Mouse (Mus musculus) yolk sac, embryonic 10.5 days (tissue): ENCODE measurements around the gene Fam166a.
A peak's percentile ranks its signal among the peaks of the same experiment; 100 is the strongest.
"Not testable (repeated sequence)": the region's sequence is repeated elsewhere in the genome, so short reads cannot be mapped to it uniquely, and the experiment has no call there.

Experiments used
- DNase-seq: peaks from one replicate; pipeline ENCODE4 v3.0.0-alpha.2; 2017; ENCODE audit warnings: low spot score

Gene Fam166a

GRCm38 (mm10) chr2:25242101-25242506 is 23.6 kb downstream of the Fam166a start, which contains the start of the genes Rnf208 and Cysrt1:
Gene Rnf208, plus strand, starts transcription at chr2:25242255.
Gene Cysrt1, minus strand, starts transcription at chr2:25242452.
- no peak for DNase-seq

DNA sequence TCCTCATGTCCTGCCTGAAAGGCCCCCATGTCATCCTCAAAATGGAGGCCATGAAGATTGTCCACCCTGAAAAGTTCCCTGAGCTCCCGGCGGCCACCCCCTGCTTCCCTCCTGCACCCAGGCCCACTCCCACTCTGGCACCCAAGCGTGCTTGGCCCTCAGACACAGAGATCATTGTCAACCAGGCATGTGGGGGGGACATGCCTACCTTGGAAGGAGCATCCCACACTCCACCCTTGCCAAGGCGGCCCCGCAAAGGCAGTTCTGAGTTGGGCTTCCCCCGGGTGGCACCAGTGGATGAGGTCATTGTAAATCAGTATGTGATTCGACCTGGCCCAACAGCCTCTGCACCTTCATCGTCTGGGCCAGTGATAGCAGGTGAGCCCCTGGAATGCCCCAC is 24.8 kb downstream of the Fam166a start:
- DNase-seq = no peak

DNA sequence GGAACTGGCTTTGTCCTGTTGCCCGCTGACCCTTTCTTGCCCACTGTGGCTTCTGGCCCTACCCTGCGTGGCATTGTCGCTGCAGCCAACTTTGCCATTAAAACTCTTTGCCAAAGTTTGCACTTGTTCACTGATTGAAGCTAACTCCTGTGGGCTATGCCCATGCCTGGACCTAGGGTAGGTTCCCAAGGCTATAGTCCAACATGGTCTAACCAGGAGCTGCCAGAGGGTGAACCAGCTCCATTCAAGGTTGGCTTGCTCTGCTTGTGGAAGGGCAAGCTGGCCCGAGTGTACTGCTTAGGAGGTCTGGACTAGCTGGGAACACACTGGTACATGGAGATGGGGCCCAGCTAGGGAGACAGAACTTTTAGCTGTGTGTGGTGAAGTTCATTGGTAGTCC is 25.6 kb downstream of the Fam166a start:
- DNase-seq = no peak

GRCm38 (mm10) chr2:25246183-25247072 is 27.9 kb downstream of the Fam166a start, which contains the start of gene AL732309.1:
Gene AL732309.1, minus strand, starts transcription at chr2:25246863.
- no peak for DNase-seq

- DNase-seq = no peak
Measured at GRCm38 (mm10) chr2:25252331-25252730, 33.8 kb downstream of the Fam166a start.

DNA sequence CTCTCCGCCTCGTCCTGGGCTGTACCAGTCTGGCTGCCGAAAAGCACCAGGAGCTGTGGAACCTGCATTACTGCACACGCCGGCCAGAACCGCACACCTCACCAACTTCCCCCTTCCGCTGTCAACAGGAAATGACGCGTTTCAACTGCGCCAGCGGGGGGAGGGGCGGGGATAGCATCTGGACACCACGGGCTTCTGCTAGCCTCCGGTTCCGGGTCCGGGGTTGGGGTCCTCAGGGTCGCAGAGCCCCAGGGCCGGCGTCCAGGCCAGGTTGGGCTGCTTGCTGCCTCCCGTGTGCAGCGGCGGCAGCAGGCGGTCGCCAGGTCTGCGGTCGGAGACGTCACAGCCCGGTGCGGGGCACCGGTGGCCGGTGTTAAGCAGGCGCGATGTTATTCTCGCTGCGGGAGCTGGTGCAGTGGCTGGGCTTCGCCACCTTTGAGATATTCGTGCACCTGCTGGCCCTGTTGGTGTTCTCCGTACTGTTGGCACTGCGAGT is 36.8 kb downstream of the Fam166a start, which contains the start of gene Tmem203:
Tmem203 (plus strand) TSS at position 156 of the 496 bp plus-strand sequence.
- DNase-seq = peak; percentile 92

DNA sequence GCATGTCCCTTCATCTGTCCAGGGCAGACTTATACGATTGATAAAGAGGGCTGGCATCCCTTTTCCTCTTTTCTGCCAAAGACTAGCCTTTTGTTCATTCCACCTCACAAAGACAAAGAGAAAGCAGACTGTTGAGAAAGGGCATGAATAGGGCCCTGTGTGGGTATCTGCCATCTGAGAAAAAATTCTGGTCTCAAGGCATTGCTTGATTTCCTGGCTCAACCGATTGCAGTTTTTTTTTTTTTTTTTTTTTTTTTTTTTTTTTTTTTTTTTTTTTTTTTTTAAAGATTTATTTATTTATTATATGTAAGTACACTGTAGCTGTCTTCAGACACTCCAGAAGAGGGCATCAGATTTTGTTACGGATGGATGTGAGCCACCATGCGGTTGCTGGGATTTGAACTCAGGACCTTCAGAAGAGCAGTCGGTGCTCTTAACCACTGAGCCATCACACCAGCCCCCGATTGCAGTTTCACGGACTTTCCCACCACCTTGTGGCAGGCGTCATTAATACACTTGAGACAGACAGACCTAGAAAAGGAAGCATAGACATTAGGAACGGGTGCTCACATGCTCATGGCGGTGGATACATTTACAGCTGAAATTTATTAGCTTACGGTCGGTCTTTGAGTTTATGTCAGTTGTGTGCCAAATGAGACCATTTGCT is 38.0 kb downstream of the Fam166a start:
- not testable (repeated sequence) for DNase-seq

GRCm38 (mm10) chr2:25257250-25257649 is 38.7 kb downstream of the Fam166a start:
- not testable (repeated sequence) for DNase-seq

DNA sequence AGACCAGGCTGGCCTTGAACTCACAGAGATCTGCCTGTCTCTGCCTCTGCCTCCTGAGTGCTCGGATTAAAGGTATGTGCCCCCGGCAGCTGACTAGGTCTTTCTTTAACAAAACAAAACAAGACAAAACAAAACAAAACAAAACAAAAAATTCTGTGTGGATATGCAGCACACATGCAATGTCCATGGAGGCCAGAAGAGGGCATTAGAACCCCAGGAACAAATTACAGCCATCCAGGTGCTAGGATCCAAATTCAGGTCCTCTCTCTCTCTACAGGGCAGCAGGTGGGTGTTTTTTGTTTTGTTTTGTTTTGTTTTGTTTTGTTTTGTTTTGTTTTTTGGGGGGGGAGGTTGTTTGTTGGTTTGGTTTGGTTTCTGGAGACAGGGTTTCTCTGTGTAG is 40.3 kb downstream of the Fam166a start:
- DNase-seq = no peak

DNA sequence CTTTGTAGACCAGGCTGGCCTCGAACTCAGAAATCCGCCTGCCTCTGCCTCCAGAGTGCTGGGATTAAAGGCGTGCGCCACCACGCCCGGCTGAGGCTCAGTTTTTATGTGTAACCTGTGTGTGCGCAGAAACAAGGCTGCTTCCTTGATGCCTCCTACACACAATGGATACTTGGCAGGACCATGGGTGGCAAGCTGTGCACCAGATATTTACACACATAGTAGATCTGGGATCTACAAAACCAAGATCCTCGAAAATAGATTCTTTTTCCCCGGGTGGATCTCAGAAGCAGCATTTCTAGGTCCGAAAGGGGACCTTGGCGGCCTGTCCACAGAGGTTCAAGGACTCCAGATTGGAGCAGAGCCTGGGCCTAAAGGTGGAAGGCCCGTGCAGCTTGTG is 43.3 kb downstream of the Fam166a start:
- DNase-seq = peak; percentile 49

- peak; percentile 94 for DNase-seq
Measured at GRCm38 (mm10) chr2:25262291-25262767, 43.8 kb downstream of the Fam166a start, which contains the start of gene Tprn. Gene Tprn, plus strand, starts transcription at chr2:25262618.

DNA sequence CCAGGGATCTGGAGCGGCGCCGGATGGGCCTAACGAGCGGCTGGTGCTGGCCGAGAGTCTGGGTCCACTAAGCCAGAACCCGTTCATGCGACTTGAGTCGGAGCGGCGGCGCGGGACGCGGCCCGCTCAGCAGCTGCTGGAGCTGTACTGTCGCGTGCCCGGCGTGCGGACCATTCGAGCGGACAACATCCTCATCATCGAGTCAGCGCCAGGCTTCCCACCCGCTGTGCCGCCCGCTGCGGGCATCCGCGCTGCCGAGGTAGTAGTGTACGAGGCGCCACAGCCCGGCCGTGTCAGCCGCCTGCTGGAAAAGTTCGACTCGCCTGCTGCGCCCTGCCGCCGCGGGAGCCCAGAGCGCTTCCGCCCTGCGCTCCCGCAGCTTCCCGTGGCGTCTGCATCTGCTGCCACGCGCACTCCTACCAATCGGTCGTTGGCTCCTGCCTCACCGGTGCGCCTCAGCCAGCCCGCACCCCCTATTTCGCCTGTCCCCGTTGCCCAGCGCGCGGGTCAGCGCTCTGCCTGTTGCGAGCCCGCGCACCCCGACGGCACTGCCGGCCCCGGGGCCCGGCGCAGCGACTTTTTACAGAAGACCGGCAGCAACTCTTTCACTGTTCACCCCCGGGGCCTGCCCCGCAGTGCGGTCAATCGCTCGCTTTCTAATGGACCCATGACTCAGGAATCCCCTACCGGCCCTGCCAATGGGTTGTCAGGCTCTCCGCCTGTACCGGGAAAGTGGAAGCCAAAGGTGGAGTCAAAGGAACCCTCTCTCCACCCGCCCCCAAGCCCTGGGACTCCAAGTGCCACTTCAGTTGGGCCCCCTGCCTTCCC is 44.5 kb downstream of the Fam166a start:
- no peak for DNase-seq

DNA sequence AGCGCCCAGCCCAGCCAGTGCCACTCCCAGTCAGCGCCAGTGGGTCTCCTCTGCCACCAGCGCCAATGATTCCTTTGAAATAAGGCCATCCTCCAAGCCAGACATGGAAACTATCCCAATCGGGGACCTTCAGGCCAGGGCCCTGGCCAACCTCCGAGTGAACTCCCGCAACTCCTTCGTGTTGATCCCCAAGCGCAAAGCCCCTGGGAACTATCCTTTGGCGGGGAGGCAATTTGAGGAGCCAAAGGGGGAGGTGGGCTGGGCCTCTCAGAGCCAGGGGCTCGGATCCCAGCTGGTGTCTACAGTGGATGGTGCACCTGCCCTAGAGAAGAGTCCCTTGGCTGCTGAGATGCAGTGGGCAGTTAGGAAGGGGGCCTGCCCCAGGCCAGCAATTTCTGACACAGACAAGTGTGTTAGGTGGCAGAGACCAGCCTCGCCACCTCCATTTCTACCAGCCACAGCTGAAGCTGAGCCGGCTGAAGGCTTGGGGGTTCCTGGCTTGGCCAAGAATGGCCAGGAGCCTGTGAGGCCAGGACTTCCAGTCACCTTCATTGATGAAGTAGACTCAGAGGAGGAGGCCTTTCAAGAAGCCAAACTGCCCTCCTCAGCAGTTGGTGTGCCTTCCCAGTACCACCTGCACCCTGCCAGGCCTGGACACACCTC is 45.2 kb downstream of the Fam166a start:
- DNase-seq = no peak

DNA sequence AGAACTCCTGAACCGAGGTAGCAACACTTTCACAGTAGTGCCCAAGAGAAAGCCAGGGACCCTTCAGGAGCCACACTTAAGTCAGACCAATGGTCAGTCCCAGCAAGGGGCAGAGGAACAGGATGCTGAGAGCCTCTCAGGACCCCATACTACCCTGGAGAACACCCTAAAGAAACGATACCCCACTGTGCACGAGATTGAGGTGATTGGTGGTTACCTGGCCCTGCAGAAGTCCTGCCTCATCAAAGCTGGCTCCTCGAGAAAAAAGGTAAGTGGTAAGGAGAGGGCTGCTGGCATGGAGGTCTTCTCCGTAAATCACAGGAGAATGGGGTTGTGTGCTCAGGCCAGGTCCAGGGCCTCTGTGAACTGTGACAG is 45.7 kb downstream of the Fam166a start:
- no peak for DNase-seq

- no peak for DNase-seq
Measured at GRCm38 (mm10) chr2:25264851-25265250, 46.3 kb downstream of the Fam166a start.

DNA sequence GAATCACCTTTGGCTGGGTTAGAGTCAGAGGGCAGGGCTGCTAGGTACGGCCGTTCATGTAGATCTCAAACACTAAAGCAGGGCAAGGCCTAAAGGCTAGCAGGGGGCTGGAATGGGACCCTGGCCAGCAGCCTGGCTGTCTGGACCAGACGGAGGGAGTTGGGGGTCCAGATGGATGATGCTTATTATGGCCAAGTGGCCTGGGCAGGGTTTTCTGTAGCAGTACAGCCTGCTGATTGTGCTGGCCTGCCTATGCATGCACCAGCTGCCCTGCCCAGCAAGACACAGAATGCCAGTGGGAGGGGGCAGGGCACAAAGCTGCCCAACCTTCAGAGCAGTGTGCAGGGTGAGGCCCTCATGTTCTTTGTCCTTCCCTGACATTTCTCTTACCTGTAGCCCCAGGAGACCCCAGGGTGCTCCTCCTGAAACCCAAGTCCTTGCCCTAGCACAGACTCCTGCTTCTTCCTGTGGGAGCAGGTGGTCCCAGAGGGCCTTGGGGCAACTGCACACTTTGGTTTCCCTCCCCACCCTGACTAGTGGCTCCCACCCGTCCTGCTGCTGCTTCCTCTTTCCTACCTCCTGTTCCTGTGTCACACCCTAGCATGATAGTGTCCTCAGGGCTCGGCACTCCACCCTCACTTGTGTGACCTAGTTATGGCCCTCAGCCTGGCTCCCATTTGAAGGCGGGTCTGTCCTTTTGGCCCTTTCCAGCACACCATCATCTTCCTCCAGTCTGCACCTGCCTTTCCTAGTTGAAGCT is 47.5 kb downstream of the Fam166a start:
- DNase-seq = no peak

DNA sequence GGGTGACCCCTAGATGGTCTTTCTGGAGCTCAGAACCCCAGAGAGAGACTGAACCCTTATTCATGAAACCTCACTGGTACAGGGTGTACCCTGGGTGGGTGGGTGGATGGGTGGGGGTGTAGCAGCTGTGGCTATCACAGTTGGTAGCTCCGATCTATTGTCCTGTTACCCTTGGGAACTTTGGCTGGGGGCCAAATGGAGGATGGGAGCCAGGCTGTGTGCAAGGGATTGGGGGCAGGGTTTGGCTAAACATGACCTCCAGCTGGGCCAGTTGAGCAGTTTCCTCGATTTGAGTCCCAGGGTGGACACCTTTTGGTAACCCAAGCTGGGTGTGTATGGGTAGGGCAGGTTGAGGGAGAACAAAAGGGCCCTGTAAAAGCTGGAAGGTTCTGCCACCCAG is 48.2 kb downstream of the Fam166a start:
- no peak for DNase-seq

- DNase-seq = no peak
Measured at GRCm38 (mm10) chr2:25267241-25267640, 48.7 kb downstream of the Fam166a start.

DNA sequence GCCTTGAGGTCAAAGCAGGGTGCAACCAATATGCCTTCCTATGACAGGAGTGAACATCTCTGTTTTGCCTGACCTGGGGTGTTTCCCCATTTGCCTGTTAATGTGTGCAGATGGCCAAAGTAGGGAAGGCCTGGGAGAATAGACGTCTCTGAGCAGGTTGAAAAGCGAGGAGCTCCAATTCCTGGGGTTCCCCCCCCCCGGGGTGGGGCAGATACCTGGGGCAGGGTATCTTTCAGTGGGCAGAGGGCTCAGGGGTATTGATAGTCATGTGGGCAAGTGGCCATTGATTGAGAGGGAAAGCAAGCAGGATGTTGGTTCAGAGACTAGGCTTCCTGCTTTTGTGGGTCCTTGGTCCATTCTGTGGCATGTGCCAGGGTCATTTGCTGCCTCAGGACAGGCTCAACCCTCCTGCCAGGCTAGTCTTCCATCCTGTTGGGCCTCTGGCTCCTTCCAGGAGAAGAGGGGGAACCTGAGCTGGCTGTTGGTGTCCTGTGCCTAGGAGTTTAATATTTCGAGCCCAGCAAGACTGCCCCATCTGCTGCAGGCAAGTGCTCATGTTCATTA is 49.3 kb downstream of the Fam166a start:
- no peak for DNase-seq
